Mouse (Mus musculus) spleen, adult 2 months (tissue): ENCODE measurements at regions not wholly inside any gene's neighbourhood (a gene's known extent, or its start where the extent isn't known, plus 50 kb on each side); places are given as distances from the start of the nearest gene placed in this dataset.

ENCODE experiments used
- DNase-seq, 2 experiments: peaks; one replicate each; pipeline versions ENCODE4 v3.0.0 to v3.0.0-alpha.2; 2012 to 2021; ENCODE audit warnings: low spot score in 2 of 2, low read depth in 1 of 2
- H3K27ac ChIP-seq: fragments of 200-500 bp; 2 replicates; pipeline ENCODE4 v1.5.1; 2012; ENCODE audit warnings: low read length, inconsistent platforms; ENCODE audit not compliant: insufficient read depth
- H3K27me3 ChIP-seq: fragments of 200-500 bp; 2 replicates; pipeline ENCODE4 v1.6.1; 2012; ENCODE audit warnings: mild to moderate bottlenecking, moderate library complexity, low read length, inconsistent platforms; ENCODE audit not compliant: control insufficient read depth, insufficient read depth
- H3K36me3 ChIP-seq: fragments of 200-500 bp; 2 replicates; pipeline ENCODE4 v1.6.1; 2012; ENCODE audit warnings: mild to moderate bottlenecking, low read length, inconsistent platforms; ENCODE audit not compliant: control insufficient read depth, insufficient read depth
- H3K4me1 ChIP-seq: fragments of 200-500 bp; 2 replicates; pipeline ENCODE4 v1.6.1; 2011; ENCODE audit warnings: inconsistent platforms; ENCODE audit not compliant: control insufficient read depth, insufficient read depth, insufficient read length
- H3K4me3 ChIP-seq: fragments of 200-500 bp; 2 replicates; pipeline ENCODE4 v1.5.1; 2011; ENCODE audit warnings: mild to moderate bottlenecking, inconsistent platforms; ENCODE audit not compliant: insufficient read depth, insufficient read length; ENCODE audit errors: extremely low read depth
- CTCF ChIP-seq: fragments of 200-500 bp; IDR thresholded peaks from 2 replicates; pipeline ENCODE4 v1.5.1; 2011; ENCODE audit warnings: mild to moderate bottlenecking, inconsistent platforms; ENCODE audit not compliant: insufficient read depth, insufficient read length, insufficient replicate concordance; ENCODE audit errors: extremely low read depth
- POLR2A ChIP-seq: fragments of 200-500 bp; IDR thresholded peaks from 2 replicates; pipeline ENCODE4 v1.6.1; 2011; ENCODE audit warnings: low read depth, low read length, inconsistent platforms
- WGBS: fragments of 180-500 bp; shearing (Covaris S2); methylation state at CpG from one replicate; pipeline ENCODE4 v1.1.7; 2018; 5-methylcytosine and 5-hydroxymethylcytosine counted together

DNA sequence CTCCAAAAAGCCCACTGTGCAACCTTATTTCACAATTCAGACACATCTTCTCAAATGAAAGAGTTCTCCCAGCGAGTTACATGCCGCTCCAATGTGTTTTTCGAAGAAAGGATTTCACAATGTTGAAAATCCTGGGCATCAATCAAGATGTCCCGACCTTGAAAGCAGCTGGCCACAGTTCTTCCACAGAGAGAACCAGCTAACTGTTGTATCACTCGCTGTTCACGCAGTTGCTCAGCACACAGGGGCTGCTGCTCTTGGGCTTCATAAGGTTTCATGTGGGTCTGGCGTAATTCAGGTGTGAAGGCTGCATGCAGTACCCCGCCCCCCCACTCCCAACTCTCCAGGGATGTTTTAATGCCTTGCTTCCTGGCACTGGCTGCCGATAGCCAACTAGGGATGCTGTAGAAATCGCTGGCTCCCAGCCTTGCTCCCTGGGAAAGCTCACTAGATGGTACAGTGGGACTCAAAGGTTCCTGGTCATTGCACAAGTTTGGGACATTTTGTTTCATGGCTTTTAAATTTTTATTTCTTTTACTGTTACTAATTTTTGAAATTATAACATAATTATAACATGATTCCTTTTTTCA lies 65.5 kb upstream of the Sash1 start:
- 84% methylated on average over 10 of the region's 10 CpGs for WGBS
- H3K36me3 ChIP-seq = no peaks in the 10 kb centered on the region
- H3K27ac ChIP-seq = no peak overlapping the region
- H3K27me3 ChIP-seq = no peaks in the 10 kb centered on the region
- no peak for TF ChIP-seq CTCF
- no peak for TF ChIP-seq POLR2A
- DNase-seq = no peak
- peaks cover 29% of the 10 kb centered on the region; the same call in 1 of the 2 replicates for H3K4me1 ChIP-seq
- H3K4me3 ChIP-seq = no peak overlapping the region

- no peak overlapping the region for H3K27ac ChIP-seq
- WGBS = 9% methylated on average over 3 of the region's 3 CpGs
- no peak overlapping the region for H3K4me3 ChIP-seq
- H3K27me3 ChIP-seq = no peaks in the 10 kb centered on the region
- peaks cover 7% of the 10 kb centered on the region; the same call in 1 of the 2 replicates for H3K4me1 ChIP-seq
- H3K36me3 ChIP-seq = no peaks in the 10 kb centered on the region
- no peak for DNase-seq
- no peak for TF ChIP-seq POLR2A
- TF ChIP-seq CTCF = no peak
Measured at GRCm38 (mm10) chr10:8948227-8948626, 62.4 kb upstream of the Sash1 start.

DNA sequence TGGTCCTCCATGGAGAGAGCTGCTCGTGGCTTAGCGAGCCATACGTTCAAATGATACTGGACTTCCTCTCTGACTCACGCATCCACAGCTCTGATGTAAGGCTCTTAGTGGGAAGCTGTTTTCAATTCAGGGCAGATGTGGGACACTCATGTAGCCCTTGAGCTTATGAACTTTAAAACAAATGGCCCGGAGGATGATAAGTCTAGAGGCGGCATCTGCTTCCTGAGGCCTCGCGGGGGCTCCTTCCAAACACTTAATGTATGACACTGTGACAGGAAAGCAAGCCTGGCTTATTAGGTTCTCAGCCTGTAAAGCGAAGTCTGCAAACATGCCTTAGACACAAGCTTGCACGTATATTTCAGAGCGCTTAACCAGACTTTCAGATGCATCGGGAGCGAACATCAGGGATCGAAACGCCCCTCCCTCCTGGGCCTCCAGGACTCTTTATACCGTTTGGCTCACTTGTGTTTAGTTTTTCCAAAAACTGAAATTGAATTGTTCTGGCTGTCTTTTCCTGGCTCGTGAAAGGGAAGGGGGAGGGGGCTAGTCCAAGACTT lies 59.4 kb upstream of the Sash1 start:
- no peak for DNase-seq
- H3K27ac ChIP-seq = no peak overlapping the region
- no peaks in the 10 kb centered on the region for H3K36me3 ChIP-seq
- H3K4me3 ChIP-seq = no peak overlapping the region
- 35% methylated on average over 17 of the region's 17 CpGs for whole genome bisulfite sequencing
- no peak for TF ChIP-seq POLR2A
- TF ChIP-seq CTCF = no peak
- no peaks in the 10 kb centered on the region; the same call in 1 of the 2 replicates for H3K4me1 ChIP-seq
- H3K27me3 ChIP-seq = no peaks in the 10 kb centered on the region

- DNase-seq = no peak
- no peak for TF ChIP-seq CTCF
- no peak for TF ChIP-seq POLR2A
- Histone ChIP-seq H3K4me3 (no peak overlapping the region), H3K36me3 (no peaks in the 10 kb centered on the region), H3K27me3 (no peaks in the 10 kb centered on the region), H3K27ac (no peak overlapping the region), H3K4me1 (no peaks in the 10 kb centered on the region; the same call in 1 of the 2 replicates)
- WGBS = 79% methylated on average over 5 of the region's 5 CpGs
Measured at GRCm38 (mm10) chr10:8944586-8944985, 58.7 kb upstream of the Sash1 start.

- WGBS = 75% methylated on average over 6 of the region's 6 CpGs
- DNase-seq = no peak
- H3K27ac ChIP-seq = no peak overlapping the region
Measured at GRCm38 (mm10) chr10:8943698-8944097, 57.8 kb upstream of the Sash1 start.

GRCm38 (mm10) chr10:8942967-8943471 lies 57.1 kb upstream of the Sash1 start:
- Histone ChIP-seq H3K4me3 (no peak overlapping the region), H3K27ac (no peak overlapping the region)
- 85% methylated on average over 6 of the region's 6 CpGs for WGBS

More at GRCm38 (mm10) chr10:8943698-8944097, 57.8 kb upstream of the Sash1 start:
- Histone ChIP-seq H3K4me1 (no peaks in the 10 kb centered on the region; the same call in 1 of the 2 replicates), H3K27me3 (no peaks in the 10 kb centered on the region), H3K36me3 (no peaks in the 10 kb centered on the region), H3K4me3 (no peak overlapping the region)
- TF ChIP-seq POLR2A (no peak), CTCF (no peak)

GRCm38 (mm10) chr10:8936369-8936768 lies 50.5 kb upstream of the Sash1 start:
- Histone ChIP-seq H3K4me3 (no peak overlapping the region), H3K36me3 (no peaks in the 10 kb centered on the region), H3K4me1 (no peaks in the 10 kb centered on the region; the same call in 1 of the 2 replicates), H3K27ac (no peak overlapping the region), H3K27me3 (no peaks in the 10 kb centered on the region)
- TF ChIP-seq CTCF (no peak), POLR2A (no peak)
- DNase-seq = no peak
- WGBS = 76% methylated on average over 4 of the region's 4 CpGs

More at GRCm38 (mm10) chr10:8942967-8943471, 57.1 kb upstream of the Sash1 start:
- Histone ChIP-seq H3K36me3 (no peaks in the 10 kb centered on the region), H3K27me3 (no peaks in the 10 kb centered on the region), H3K4me1 (no peaks in the 10 kb centered on the region; the same call in 1 of the 2 replicates)
- DNase-seq = no peak
- TF ChIP-seq CTCF = no peak
- TF ChIP-seq POLR2A = no peak
